Mouse (Mus musculus): ENCODE measurements at regions not wholly inside any gene's neighbourhood (a gene's known extent, or its start where the extent isn't known, plus 50 kb on each side); places are given as distances from the start of the nearest gene placed in this dataset.

DNA sequence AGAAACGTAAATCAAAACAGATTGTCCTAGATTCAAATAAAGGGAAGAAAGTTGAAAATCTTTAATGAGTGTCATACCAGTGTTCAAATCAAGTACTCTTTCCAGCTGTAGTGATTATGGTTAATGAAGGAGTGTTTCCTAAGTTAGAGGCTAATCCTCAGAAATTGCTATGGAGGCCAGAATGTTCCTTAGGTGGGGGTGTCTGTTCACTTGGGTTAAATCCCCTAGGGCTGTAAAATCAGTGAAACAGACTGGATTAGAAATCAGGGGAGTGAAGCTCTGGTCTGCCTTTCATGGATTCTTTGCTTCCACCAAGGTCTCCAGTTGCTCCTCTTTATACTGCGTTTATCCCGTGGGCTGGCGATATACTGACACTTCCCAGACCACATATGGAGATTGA, 270.7 kb upstream of the 1700056E22Rik start:
- no peak for DNase-seq (ENCODE audit: low spot score in 2 of 2)

GRCm38 (mm10) chr1:184304204-184304603, 270.1 kb upstream of the 1700056E22Rik start:
- no peak for DNase-seq (ENCODE audit: low spot score in 2 of 2)

- no peak for DNase-seq (ENCODE audit: low spot score in 2 of 2)
Measured at GRCm38 (mm10) chr1:184298701-184299100, 264.6 kb upstream of the 1700056E22Rik start.

- DNase-seq (ENCODE audit: low spot score in 2 of 2), result no peak
Measured at GRCm38 (mm10) chr1:184297001-184297740, 263.1 kb upstream of the 1700056E22Rik start.

GRCm38 (mm10) chr1:184291129-184291528, 257.0 kb upstream of the 1700056E22Rik start:
- peak in 1 of 2 experiments; percentile 46 for DNase-seq (ENCODE audit: low spot score in 2 of 2)

DNA sequence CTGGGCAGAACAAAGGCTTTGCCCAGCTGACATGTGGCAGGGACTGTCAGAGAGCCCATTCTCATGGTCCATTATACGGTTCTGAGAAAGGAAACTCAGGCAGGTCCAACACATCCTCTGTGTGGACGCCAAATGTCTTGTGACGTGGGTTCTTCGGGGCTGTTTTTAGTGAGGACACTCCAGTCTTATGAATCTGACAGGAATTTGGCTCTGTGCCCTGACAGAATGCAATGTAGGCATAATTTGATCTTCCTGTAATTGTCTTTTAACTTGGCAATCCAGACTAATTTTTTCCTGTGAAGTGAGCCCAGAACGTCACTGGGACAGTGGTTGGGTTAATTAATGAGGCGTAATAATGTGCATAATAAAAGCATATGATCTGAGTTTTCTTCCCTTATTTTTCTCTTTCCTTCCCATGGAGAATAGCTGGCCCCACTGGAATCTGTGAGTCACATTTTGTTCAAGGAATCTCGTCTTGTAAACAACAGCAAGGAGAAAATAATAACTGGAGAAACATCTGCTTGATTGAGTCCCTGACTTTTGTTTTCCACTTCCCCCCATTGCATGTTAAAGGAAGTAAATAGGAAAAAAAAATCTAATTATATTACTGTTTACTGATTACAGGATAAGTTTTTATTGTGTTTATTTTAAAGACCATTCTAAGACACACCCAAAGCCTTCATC, 255.8 kb upstream of the 1700056E22Rik start:
- peak in 1 of 2 experiments; percentile 18 for DNase-seq (ENCODE audit: low spot score in 2 of 2)

DNA sequence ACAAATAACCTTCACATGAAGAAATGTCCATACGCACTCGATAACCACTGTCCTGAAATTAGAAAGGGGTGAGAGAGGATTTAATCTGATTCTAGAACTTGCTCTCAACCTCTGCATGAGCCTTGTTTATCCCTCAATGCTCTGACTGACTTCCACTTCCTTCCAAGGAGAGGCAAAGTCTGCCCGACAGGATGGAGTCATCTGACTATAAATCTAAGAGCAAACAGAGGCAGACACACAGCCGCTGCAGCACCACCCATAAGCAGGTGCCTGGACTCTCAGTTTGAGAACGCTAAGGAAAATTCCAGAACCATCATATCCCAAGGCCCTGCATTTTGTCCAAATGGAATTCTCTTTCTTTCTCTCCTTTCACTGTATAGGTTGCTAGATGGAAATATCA, 247.7 kb upstream of the 1700056E22Rik start:
- DNase-seq (ENCODE audit: low spot score in 2 of 2), result no peak

DNA sequence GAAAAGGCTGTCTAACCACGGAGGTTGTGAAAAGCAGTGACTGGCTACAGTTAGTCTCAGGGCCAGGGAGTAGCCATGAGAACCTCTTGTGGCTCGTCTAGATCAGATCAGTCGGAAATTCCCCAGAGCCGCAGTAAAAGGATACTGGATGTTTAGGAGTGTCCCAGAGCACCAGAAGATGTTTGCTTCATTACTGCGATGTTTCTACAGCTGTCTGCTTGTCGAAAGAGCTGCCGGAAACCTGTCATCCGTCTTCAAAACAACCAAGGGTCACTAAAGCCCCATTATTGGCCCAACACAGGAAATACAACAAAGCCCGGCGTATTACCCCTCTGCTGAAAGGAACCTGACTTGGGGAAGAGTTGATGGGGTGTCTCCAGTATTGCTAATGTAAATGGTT, 245.2 kb upstream of the 1700056E22Rik start:
- DNase-seq (ENCODE audit: low spot score in 2 of 2), result no peak

- DNase-seq (ENCODE audit: low spot score in 2 of 2), result no peak
Measured at GRCm38 (mm10) chr1:184277001-184277400, 242.9 kb upstream of the 1700056E22Rik start.

DNA sequence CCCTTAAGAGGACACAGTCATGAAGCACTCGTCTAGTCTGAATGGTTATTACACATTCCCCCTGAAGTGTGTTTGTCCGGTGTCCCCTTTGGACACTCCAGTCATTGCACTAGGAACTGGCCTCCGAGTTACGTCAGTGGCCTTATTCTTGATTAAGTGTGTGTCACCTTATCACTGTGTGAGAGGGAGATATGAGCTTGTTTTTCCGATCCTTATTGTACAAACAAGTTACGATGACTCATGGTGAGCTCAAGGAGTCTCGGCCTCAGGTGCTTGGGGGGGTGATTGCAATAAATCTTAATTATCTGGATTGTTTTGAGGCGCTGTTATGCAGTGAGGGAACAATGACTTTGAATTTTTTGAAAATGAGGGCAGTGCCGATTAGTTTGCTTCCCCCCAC, 241.8 kb upstream of the 1700056E22Rik start:
- no peak for DNase-seq (ENCODE audit: low spot score in 2 of 2)

DNA sequence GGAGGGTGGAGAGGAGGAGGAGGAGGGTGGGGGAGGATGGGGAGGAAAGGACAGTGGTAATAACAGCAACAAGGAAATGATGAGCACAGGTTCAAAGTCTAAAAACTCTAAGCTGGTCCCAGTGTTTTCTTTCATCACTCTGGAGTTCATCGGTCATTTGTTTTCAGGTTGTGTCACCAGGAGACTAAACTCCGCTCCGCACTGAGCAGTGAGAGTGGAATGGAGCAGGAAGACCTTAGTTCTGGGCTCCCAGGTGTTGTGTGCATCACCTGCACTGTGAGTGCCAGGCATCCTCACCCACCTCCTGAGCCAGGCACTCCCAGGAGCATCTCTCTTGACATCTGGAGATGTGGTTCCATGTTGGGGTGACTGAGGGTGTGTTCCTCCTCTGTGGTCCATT, 241.3 kb upstream of the 1700056E22Rik start:
- DNase-seq (ENCODE audit: low spot score in 2 of 2), result no peak

DNA sequence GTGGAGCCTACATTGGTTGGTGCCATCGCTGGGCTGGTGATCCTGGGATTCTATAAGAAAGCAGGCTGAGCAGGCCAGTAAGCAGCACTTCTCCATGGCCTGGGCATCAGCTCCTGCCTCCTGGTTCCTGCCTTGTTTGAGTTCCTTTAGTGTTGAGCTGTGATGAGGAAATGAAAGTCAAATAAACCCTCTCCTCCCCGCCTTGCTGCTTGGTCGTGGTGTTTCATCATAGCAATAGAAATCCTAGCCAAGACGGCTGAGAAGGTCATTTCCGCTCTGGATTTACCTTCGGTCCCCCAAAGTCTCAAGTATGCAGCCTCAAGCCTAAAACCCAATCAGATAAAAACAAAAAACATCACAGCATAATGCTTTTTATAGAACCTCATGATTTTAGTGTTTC, 240.6 kb upstream of the 1700056E22Rik start:
- no peak for DNase-seq (ENCODE audit: low spot score in 2 of 2)

- DNase-seq (ENCODE audit: low spot score in 2 of 2), result no peak
Measured at GRCm38 (mm10) chr1:184273722-184274121, 239.6 kb upstream of the 1700056E22Rik start.

DNA sequence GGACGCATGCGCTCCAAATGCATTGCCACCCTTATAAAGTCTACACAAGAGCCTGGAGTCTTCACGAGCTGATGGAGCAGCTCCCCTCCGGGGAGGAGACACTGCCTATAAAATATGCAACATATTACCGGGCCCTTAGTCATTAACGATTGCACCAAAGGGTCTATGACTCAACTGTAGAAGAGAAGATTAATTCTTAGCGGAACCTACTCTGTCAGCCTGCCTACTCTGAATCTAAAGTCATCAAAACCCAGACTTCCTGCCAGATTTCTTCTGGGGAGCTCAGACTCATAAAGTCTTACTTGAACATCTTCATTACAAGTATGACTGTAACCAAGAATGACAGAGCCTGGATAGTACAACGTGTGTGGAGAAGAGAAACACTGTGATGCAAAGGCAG, 237.2 kb upstream of the 1700056E22Rik start:
- DNase-seq (ENCODE audit: low spot score in 2 of 2), result no peak

GRCm38 (mm10) chr1:184266051-184266450, 231.9 kb upstream of the 1700056E22Rik start:
- DNase-seq (ENCODE audit: low spot score in 2 of 2), result peak; percentile 58 to 70

DNA sequence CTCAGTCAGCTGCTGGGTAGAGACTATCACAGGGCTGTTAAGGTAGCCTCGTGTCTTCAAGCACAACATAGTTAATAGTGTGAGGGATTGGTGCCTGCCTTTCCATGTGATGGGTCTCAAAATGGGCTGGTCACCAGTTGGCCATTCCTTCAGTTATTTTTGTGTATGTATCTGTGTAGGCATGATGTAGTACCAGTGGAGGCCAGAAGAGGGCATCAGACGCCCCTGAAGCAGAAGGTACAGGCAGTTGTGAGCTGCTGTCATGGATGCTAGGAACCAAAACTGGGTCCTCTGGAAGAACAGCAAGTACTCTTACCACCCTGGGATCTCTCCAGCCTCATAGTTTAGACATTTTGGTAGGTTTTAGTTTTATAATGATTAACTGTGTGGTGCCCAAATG, 228.9 kb upstream of the 1700056E22Rik start:
- no peak for DNase-seq (ENCODE audit: low spot score in 2 of 2)

GRCm38 (mm10) chr1:184261385-184261727, 227.3 kb upstream of the 1700056E22Rik start:
- DNase-seq (ENCODE audit: low spot score in 2 of 2), result no peak

GRCm38 (mm10) chr1:184260722-184261384, 226.8 kb upstream of the 1700056E22Rik start:
- peak in 1 of 2 experiments; percentile 19 for DNase-seq (ENCODE audit: low spot score in 2 of 2)

GRCm38 (mm10) chr1:184259853-184260252, 225.8 kb upstream of the 1700056E22Rik start:
- no peak for DNase-seq (ENCODE audit: low spot score in 2 of 2)

DNA sequence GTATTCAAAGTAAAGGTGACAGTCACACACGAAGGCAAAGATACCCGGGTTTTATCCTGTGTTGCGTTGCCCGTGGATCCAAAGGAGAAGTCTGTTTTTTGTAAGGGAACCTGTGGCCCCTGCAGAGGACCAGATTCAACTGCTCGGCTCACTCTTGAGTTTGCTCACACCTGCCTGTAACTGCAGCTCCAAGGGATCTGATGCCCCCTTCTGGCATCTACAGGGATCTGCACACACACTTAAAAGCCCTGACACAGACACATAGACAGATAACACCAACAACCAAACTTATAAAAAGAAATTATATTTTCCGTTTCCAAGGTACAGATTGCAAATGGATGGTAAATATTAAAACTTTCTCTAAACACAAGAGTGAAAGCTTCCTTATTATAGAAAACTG, 223.3 kb upstream of the 1700056E22Rik start:
- DNase-seq (ENCODE audit: low spot score in 2 of 2), result no peak

DNA sequence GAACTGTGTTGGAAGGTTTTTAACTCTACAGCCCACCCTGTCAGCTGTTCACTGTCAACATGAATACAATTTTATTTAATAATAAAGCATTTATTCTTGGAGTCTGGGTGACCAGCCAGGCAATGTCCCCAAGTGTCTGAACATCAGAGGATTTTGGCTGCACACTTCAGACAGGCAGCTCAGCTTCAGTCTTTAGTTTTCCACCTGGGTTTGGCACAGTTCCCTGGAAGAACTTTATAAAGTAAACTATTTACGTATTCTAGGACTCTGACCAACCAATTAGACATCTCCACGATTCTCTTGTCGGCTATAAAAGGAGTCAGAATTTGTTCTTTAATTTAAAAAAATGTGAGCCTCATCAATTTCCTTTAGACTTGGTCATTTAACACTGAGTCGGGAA, 220.8 kb upstream of the 1700056E22Rik start:
- no peak for DNase-seq (ENCODE audit: low spot score in 2 of 2)

- no peak for DNase-seq (ENCODE audit: low spot score in 2 of 2)
Measured at GRCm38 (mm10) chr1:184244730-184245488, 210.8 kb upstream of the 1700056E22Rik start.
